Mouse (Mus musculus) layer of hippocampus, adult 8-10 months (tissue): ENCODE data around the gene Eif2b5. TPM values are rescaled to one million over a fixed set of nuclear protein-coding genes. Genes with fewer than 3 reads are reported as not detected.

Source experiments
- DNase-seq, 2 experiments: peaks; one replicate each; pipeline ENCODE4 v3.0.0; 2022; ENCODE audit warnings: low spot score in 2 of 2
- total RNA-seq, 4 experiments: library from RNA; stranded (reverse); gene quantifications; 2 replicates each; pipeline ENCODE4 v1.2.4; 2022

Gene Eif2b5
- total RNA-seq, 4 experiments from 2014 or later: 48.2 to 57.6 (median 55.7) TPM

GRCm38 (mm10) chr16:20489233-20489632, 9.4 kb upstream of the Eif2b5 start:
- DNase-seq: no peak

- DNase-seq: no peak
Observed at GRCm38 (mm10) chr16:20490581-20490980, 8.0 kb upstream of the Eif2b5 start.

GRCm38 (mm10) chr16:20491301-20491700, 7.3 kb upstream of the Eif2b5 start:
- DNase-seq: no peak

GRCm38 (mm10) chr16:20493452-20493851, 5.2 kb upstream of the Eif2b5 start:
- no peak for DNase-seq

- DNase-seq: peak; percentile 35 to 58
Observed at GRCm38 (mm10) chr16:20496671-20497600, 1.7 kb upstream of the Eif2b5 start.

GRCm38 (mm10) chr16:20497980-20498676, 489 bp upstream of the Eif2b5 start:
- DNase-seq: no peak

- no peak for DNase-seq
Observed at GRCm38 (mm10) chr16:20506000-20506399, 7.4 kb downstream of the Eif2b5 start.

GRCm38 (mm10) chr16:20509349-20509748, 10.7 kb downstream of the Eif2b5 start:
- no peak for DNase-seq

- no peak for DNase-seq
Observed at GRCm38 (mm10) chr16:20511277-20511847, 12.7 kb downstream of the Eif2b5 start.

GRCm38 (mm10) chr16:20516032-20516431, 17.4 kb downstream of the Eif2b5 start:
- DNase-seq: no peak

- peak; percentile 73 to 81 for DNase-seq
Observed at GRCm38 (mm10) chr16:20516726-20517201, 18.1 kb downstream of the Eif2b5 start, which contains the start of gene Dvl3. Gene Dvl3 (plus strand): TSS chr16:20516982.

- DNase-seq: no peak
Observed at GRCm38 (mm10) chr16:20517216-20517615, 18.6 kb downstream of the Eif2b5 start.

- no peak for DNase-seq
Observed at GRCm38 (mm10) chr16:20517701-20518374, 19.2 kb downstream of the Eif2b5 start.

GRCm38 (mm10) chr16:20523886-20524285, 25.3 kb downstream of the Eif2b5 start:
- no peak for DNase-seq

GRCm38 (mm10) chr16:20528779-20529178, 30.2 kb downstream of the Eif2b5 start:
- DNase-seq: no peak

- no peak for DNase-seq
Observed at GRCm38 (mm10) chr16:20529375-20529774, 30.8 kb downstream of the Eif2b5 start.

GRCm38 (mm10) chr16:20530941-20531340, 32.3 kb downstream of the Eif2b5 start:
- no peak for DNase-seq

GRCm38 (mm10) chr16:20534617-20535295, 36.1 kb downstream of the Eif2b5 start:
- no peak for DNase-seq

- DNase-seq: peak; percentile 96 to 98
Observed at GRCm38 (mm10) chr16:20535296-20536080, 36.9 kb downstream of the Eif2b5 start, which contains the start of gene Ap2m1. Gene Ap2m1 (plus strand): TSS chr16:20535478.
